Mouse (Mus musculus) neural tube, embryonic 11.5 days (tissue): ENCODE data around the gene Wdr89. TPM values are rescaled to one million over a fixed set of nuclear protein-coding genes. Genes with fewer than 3 reads are reported as not detected.

Experiments
- ATAC-seq: fragments of 200-750 bp; cut with Nextera tagmentation; 2 replicates; pipeline ENCODE4 v1.8.0; 2017; ENCODE audit warnings: moderate number of reproducible peaks, mild to moderate bottlenecking, moderate TSS enrichment, moderate library complexity; ENCODE audit not compliant: insufficient read depth, low FRiP score, low TSS enrichment
- DNase-seq: peaks from one replicate; pipeline ENCODE4 v3.0.0-alpha.2; 2015; ENCODE audit warnings: low spot score
- H3K27ac ChIP-seq: fragments of 300-500 bp; sonication (generic); 2 replicates; pipeline ENCODE4 v1.5.1; 2014; ENCODE audit warnings: low read depth, mild to moderate bottlenecking, low read length
- H3K27me3 ChIP-seq: fragments of 300-500 bp; sonication (generic); 2 replicates; pipeline ENCODE4 v1.6.1; 2014; ENCODE audit warnings: mild to moderate bottlenecking, low read length, mixed read lengths; ENCODE audit not compliant: control insufficient read depth, insufficient read depth
- H3K36me3 ChIP-seq: fragments of 300-500 bp; sonication (generic); 2 replicates; pipeline ENCODE4 v1.6.1; 2014; ENCODE audit warnings: mild to moderate bottlenecking, low read length, moderate library complexity, mixed read lengths; ENCODE audit not compliant: control insufficient read depth, insufficient read depth
- H3K4me1 ChIP-seq: fragments of 300-500 bp; sonication (generic); 2 replicates; pipeline ENCODE4 v1.6.1; 2014; ENCODE audit warnings: low read length, mixed read lengths; ENCODE audit not compliant: control insufficient read depth, insufficient read depth
- H3K4me2 ChIP-seq: fragments of 300-500 bp; sonication (generic); 2 replicates; pipeline ENCODE4 v1.6.1; 2014; ENCODE audit warnings: low read depth, mild to moderate bottlenecking, moderate library complexity
- H3K4me3 ChIP-seq: fragments of 300-500 bp; sonication (generic); 2 replicates; pipeline ENCODE4 v1.5.1; 2014; ENCODE audit warnings: low read depth, low read length
- H3K9ac ChIP-seq: fragments of 300-500 bp; sonication (generic); 2 replicates; pipeline ENCODE4 v1.6.1; 2014; ENCODE audit warnings: mild to moderate bottlenecking, low read length
- H3K9me3 ChIP-seq: fragments of 300-500 bp; sonication (generic); 2 replicates; pipeline ENCODE4 v1.6.1; 2016; ENCODE audit warnings: low read length; ENCODE audit not compliant: control insufficient read depth
- WGBS: fragments of 180-500 bp; shearing (Covaris S2); extraction: QIAGEN DNeasy Blood & Tissue Kit; methylation state at CpG from one replicate; pipeline ENCODE4 v1.1.7; 2014; 5-methylcytosine and 5-hydroxymethylcytosine counted together
- polyA plus RNA-seq: library from polyadenylated mRNA; unstranded; fragments of >200 nt; fragmentation: Nextera tagmentation; extraction: Ambion mirVana; gene quantifications from 2 replicates; pipeline ENCODE4 v1.2.1, GENCODE M21; 2014

Gene Wdr89
- polyA plus RNA-seq, 1 experiment from 2014 or later, result 10.4 TPM

GRCm38 (mm10) chr12:75678393-75678792, 9.1 kb upstream of the Wdr89 start:
- WGBS, result 96% methylated on average over 4 of the region's 4 CpGs
- Histone ChIP-seq H3K27ac (no peak overlapping the region), H3K4me2 (no peak overlapping the region), H3K36me3 (no peaks in the 10 kb centered on the region), H3K4me1 (no peaks in the 10 kb centered on the region), H3K4me3 (no peak overlapping the region), H3K9me3 (no peaks in the 10 kb centered on the region), H3K9ac (no peak overlapping the region), H3K27me3 (no peaks in the 10 kb centered on the region)
- DNase-seq, result no peak
- ATAC-seq, result no peak

- DNase-seq (no peak), ATAC-seq (no peak)
- WGBS, result 93% methylated on average over 4 of the region's 4 CpGs
Measured at GRCm38 (mm10) chr12:75672630-75673029, 3.3 kb upstream of the Wdr89 start.

GRCm38 (mm10) chr12:75671759-75672315, 2.5 kb upstream of the Wdr89 start:
- Histone ChIP-seq H3K9ac (no peak overlapping the region), H3K9me3 (no peaks in the 10 kb centered on the region), H3K4me2 (no peak overlapping the region), H3K4me1 (peaks cover 9% of the 10 kb centered on the region), H3K4me3 (no peak overlapping the region), H3K36me3 (no peaks in the 10 kb centered on the region), H3K27me3 (no peaks in the 10 kb centered on the region), H3K27ac (no peak overlapping the region)
- 83% methylated on average over 3 of the region's 3 CpGs for WGBS
- ATAC-seq (no peak), DNase-seq (no peak)

More at GRCm38 (mm10) chr12:75672630-75673029, 3.3 kb upstream of the Wdr89 start:
- Histone ChIP-seq H3K9ac (no peak overlapping the region), H3K4me2 (no peak overlapping the region), H3K27me3 (no peaks in the 10 kb centered on the region), H3K4me3 (no peak overlapping the region), H3K4me1 (peaks cover 9% of the 10 kb centered on the region), H3K9me3 (no peaks in the 10 kb centered on the region), H3K27ac (no peak overlapping the region), H3K36me3 (no peaks in the 10 kb centered on the region)

GRCm38 (mm10) chr12:75670611-75671010, 1.3 kb upstream of the Wdr89 start:
- H3K36me3 ChIP-seq, result no peaks in the 10 kb centered on the region
- H3K4me1 ChIP-seq, result peaks cover 9% of the 10 kb centered on the region
- H3K4me3 ChIP-seq, result peak overlapping the region; percentile 52
- H3K9me3 ChIP-seq, result no peaks in the 10 kb centered on the region
- 90% methylated on average over 6 of the region's 6 CpGs for WGBS
- DNase-seq (no peak), ATAC-seq (no peak)
- H3K27ac ChIP-seq, result no peak overlapping the region
- no peak overlapping the region for H3K9ac ChIP-seq
- peak overlapping the region; percentile 48 for H3K4me2 ChIP-seq
- no peaks in the 10 kb centered on the region for H3K27me3 ChIP-seq

DNA sequence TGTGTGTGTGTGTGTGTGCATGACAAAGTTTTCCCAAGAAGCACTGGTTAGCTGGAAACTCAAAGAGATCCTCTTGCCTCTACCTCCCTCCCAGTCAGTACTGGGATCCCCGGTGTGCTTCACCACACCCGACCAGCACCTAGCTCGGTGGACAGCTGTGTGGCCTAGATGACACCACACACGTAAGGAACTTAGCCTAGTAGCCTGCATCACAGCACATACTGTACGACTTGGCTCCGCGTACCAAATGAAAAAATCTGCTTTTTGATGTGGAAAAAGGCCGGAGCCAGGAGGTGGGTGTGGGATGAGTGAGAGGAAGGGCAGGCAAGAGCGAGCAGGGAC, 450 bp downstream of the Wdr89 start:
- no peaks in the 10 kb centered on the region for H3K36me3 ChIP-seq
- H3K27ac ChIP-seq, result peak overlapping the region; percentile 66
- ATAC-seq (peak; percentile 32), DNase-seq (no peak)
- H3K4me3 ChIP-seq, result peak overlapping the region; percentile 54
- WGBS, result 3% methylated on average over 9 of the region's 9 CpGs
- H3K4me2 ChIP-seq, result peak overlapping the region; percentile 83
- H3K9ac ChIP-seq, result peak overlapping the region; percentile 77
- H3K4me1 ChIP-seq, result peaks cover 9% of the 10 kb centered on the region
- H3K9me3 ChIP-seq, result no peaks in the 10 kb centered on the region
- no peaks in the 10 kb centered on the region for H3K27me3 ChIP-seq

GRCm38 (mm10) chr12:75668221-75668620, 1.1 kb downstream of the Wdr89 start:
- ATAC-seq, result no peak
- no peaks in the 10 kb centered on the region for H3K9me3 ChIP-seq
- H3K9ac ChIP-seq, result no peak overlapping the region
- H3K4me2 ChIP-seq, result no peak overlapping the region
- no peaks in the 10 kb centered on the region for H3K36me3 ChIP-seq
- H3K27ac ChIP-seq, result no peak overlapping the region
- H3K27me3 ChIP-seq, result no peaks in the 10 kb centered on the region
- 91% methylated on average over 2 of the region's 2 CpGs for WGBS
- no peak overlapping the region; the same call in 1 of the 2 replicates for H3K4me3 ChIP-seq
- no peak for DNase-seq
- peaks cover 9% of the 10 kb centered on the region for H3K4me1 ChIP-seq

DNA sequence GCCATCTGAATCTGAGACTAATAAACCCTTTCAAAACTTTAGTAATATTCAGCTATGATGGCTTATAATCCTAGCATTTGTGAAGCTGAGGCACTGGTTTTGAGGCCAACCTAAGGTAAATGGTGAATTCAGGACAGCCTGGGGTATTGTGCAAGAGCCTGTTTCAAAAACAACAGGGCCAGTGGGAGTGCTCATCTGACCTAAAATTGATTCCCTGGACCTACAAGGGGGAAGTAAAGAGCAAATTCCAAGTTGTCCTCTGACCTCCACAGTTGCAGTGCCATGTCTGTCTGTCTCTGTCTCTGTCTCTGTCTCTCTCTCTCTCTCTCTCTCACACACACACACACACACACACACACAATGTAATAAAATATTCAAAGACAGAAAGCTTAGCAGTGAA, 2.4 kb downstream of the Wdr89 start:
- Histone ChIP-seq H3K36me3 (no peaks in the 10 kb centered on the region), H3K4me3 (no peak overlapping the region), H3K4me2 (no peak overlapping the region), H3K4me1 (peaks cover 9% of the 10 kb centered on the region), H3K27me3 (no peaks in the 10 kb centered on the region), H3K9me3 (no peaks in the 10 kb centered on the region), H3K9ac (no peak overlapping the region), H3K27ac (no peak overlapping the region)
- ATAC-seq, result no peak
- DNase-seq, result no peak

DNA sequence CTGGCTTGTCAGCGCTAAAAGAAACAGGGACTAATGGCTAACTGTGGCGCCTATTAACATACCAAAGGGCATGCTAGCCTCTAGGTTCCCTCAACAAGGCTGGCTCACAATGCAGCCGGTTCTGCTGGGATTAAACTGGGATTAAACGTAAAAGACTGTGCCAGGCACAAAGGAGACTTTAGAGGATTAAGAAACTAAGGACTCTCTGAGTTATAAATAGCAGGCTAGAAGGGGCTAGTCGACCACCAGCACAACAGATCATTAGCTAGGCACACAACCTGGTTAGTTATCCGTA, 4.9 kb downstream of the Wdr89 start:
- Histone ChIP-seq H3K36me3 (no peaks in the 10 kb centered on the region), H3K4me1 (peaks cover 4% of the 10 kb centered on the region; the same call in 1 of the 2 replicates), H3K9me3 (no peaks in the 10 kb centered on the region), H3K27me3 (no peaks in the 10 kb centered on the region), H3K4me2 (no peak overlapping the region), H3K4me3 (no peak overlapping the region), H3K9ac (no peak overlapping the region), H3K27ac (no peak overlapping the region)
- ATAC-seq (no peak), DNase-seq (no peak)
- 24% methylated on average over 6 of the region's 6 CpGs for WGBS

DNA sequence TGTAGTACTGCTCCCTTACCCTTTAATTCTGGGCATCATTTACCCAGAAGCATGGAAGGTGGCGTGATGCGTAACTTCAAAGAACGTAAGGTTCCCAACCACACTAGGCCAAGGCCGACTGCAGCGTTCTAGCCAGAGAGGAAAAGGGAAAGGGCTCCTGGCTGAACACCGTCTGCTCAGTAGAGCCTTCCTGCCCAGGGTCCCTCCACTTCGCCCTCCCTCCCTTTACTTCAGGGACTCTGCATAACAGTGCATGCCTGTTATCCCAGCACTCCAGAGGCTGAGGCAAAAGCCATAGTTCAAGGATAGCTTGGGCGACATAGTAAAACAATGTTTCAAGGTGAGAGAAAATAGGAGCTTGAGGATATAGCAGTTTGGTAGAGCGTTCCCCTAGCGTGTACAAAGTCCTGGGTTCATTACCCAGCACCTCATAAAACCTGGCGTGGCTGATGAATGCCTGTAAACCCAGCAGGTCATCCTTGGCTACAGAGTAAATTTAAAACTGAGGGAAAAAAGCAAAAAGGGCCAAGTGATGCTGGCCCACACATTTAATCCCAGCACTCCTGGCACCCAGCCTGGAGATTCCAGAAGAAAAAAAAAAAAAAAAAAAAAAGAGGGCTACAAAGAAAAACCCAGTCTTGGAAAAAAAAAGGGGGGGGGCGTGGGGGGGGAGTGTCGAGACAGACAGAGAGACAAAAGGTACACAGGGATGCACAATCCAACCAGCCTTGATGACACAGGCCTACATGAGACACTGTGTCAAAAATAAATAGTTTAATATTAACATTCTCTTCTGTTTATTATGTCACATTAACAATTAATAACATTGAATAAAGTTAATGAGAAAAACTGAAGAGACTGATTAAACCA, 5.5 kb downstream of the Wdr89 start:
- DNase-seq (no peak), ATAC-seq (no peak)
- Histone ChIP-seq H3K36me3 (no peaks in the 10 kb centered on the region), H3K9me3 (no peaks in the 10 kb centered on the region), H3K27me3 (no peaks in the 10 kb centered on the region), H3K4me3 (no peak overlapping the region), H3K9ac (no peak overlapping the region), H3K4me2 (no peak overlapping the region), H3K27ac (no peak overlapping the region), H3K4me1 (peaks cover 3% of the 10 kb centered on the region; the same call in 1 of the 2 replicates)
- 46% methylated on average over 13 of the region's 13 CpGs for WGBS
